Mouse (Mus musculus): ENCODE results near the gene Nhej1. TPM values are rescaled to one million over a fixed set of nuclear protein-coding genes. Genes with fewer than 3 reads are reported as not detected.

Gene Nhej1
- total RNA-seq, 1 experiment: 7.7 TPM

- no peak for TF ChIP-seq CHD2 (IDR thresholded peaks at IDR 0.05; ENCODE audit: low read depth, low read length)
- TF ChIP-seq MAFK (IDR thresholded peaks at IDR 0.05; ENCODE audit: insufficient read depth, low read depth, low read length): no peak
- no peak for TF ChIP-seq ZC3H11A (IDR thresholded peaks at IDR 0.05; ENCODE audit: borderline replicate concordance, low read depth, low read length)
- no peak for TF ChIP-seq ZNF384 (IDR thresholded peaks at IDR 0.05; ENCODE audit: low read depth, low read length)
- TF ChIP-seq HCFC1 (IDR thresholded peaks at IDR 0.05; ENCODE audit: borderline replicate concordance, insufficient read depth, low read length): no peak
- no peaks in the 10 kb centered on the region for H3K9me3 ChIP-seq (ENCODE audit: control insufficient read depth, insufficient read depth, low read depth, low read length)
- no peak overlapping the region for H3K27ac ChIP-seq (ENCODE audit: insufficient read depth, low read depth, low read length, poor library complexity, severe bottlenecking)
- no peaks in the 10 kb centered on the region for H3K36me3 ChIP-seq (ENCODE audit: control insufficient read depth, insufficient read depth, low read length, poor library complexity, severe bottlenecking)
- no peak overlapping the region for H3K9ac ChIP-seq (ENCODE audit: insufficient read depth, low read depth, low read length, poor library complexity, severe bottlenecking)
- in situ Hi-C loops (cut with MboI; ENCODE audit: low sequenced_read_pairs in 2 of 2, unreplicated experiment in 2 of 2): no loop called here
- H3K4me3 ChIP-seq (ENCODE audit: insufficient read depth in 1 of 2, low read depth in 1 of 2, low read length in 2 of 2, poor library complexity in 1 of 2, severe bottlenecking in 1 of 2): no peak overlapping the region
- peaks cover 7 to 9% of the 10 kb centered on the region in 2 experiments for H3K4me1 ChIP-seq (ENCODE audit: control insufficient read depth in 2 of 2, insufficient read depth in 2 of 2, low read length in 2 of 2, poor library complexity in 1 of 2)
- DNase-seq (ENCODE audit: low read depth, low spot score): no peak
Observed at GRCm38 (mm10) chr1:75032041-75032440, 93.0 kb downstream of the Nhej1 start.

- Histone ChIP-seq H3K4me1 (ENCODE audit: control insufficient read depth in 2 of 2, insufficient read depth in 2 of 2, low read length in 2 of 2, poor library complexity in 1 of 2) (peaks cover 3 to 4% of the 10 kb centered on the region in 2 experiments), H3K27ac (ENCODE audit: insufficient read depth, low read depth, low read length, poor library complexity, severe bottlenecking) (no peak overlapping the region; the same call in 1 of the 2 replicates), H3K9me3 (ENCODE audit: control insufficient read depth, insufficient read depth, low read depth, low read length) (no peaks in the 10 kb centered on the region), H3K9ac (ENCODE audit: insufficient read depth, low read depth, low read length, poor library complexity, severe bottlenecking) (no peak overlapping the region), H3K36me3 (ENCODE audit: control insufficient read depth, insufficient read depth, low read length, poor library complexity, severe bottlenecking) (no peaks in the 10 kb centered on the region), H3K4me3 (ENCODE audit: insufficient read depth in 1 of 2, low read depth in 1 of 2, low read length in 2 of 2, poor library complexity in 1 of 2, severe bottlenecking in 1 of 2) (no peak overlapping the region)
- DNase-seq (ENCODE audit: low read depth, low spot score): peak; percentile 43
- no peak; the same call in 1 of the 2 replicates for TF ChIP-seq CHD2 (IDR thresholded peaks at IDR 0.05; ENCODE audit: low read depth, low read length)
- TF ChIP-seq ZC3H11A (IDR thresholded peaks at IDR 0.05; ENCODE audit: borderline replicate concordance, low read depth, low read length): no peak
- no peak for TF ChIP-seq HCFC1 (IDR thresholded peaks at IDR 0.05; ENCODE audit: borderline replicate concordance, insufficient read depth, low read length)
- no peak for TF ChIP-seq ZNF384 (IDR thresholded peaks at IDR 0.05; ENCODE audit: low read depth, low read length)
- TF ChIP-seq MAFK (IDR thresholded peaks at IDR 0.05; ENCODE audit: insufficient read depth, low read depth, low read length): no peak
- in situ Hi-C loops (cut with MboI; ENCODE audit: low sequenced_read_pairs in 2 of 2, unreplicated experiment in 2 of 2): no loop called here
Observed at GRCm38 (mm10) chr1:75027061-75027779, 97.8 kb downstream of the Nhej1 start.

- in situ Hi-C loops (cut with MboI; ENCODE audit: low sequenced_read_pairs in 2 of 2, unreplicated experiment in 2 of 2): no loop called here
- Histone ChIP-seq H3K9me3 (ENCODE audit: control insufficient read depth, insufficient read depth, low read depth, low read length) (no peaks in the 10 kb centered on the region), H3K36me3 (ENCODE audit: control insufficient read depth, insufficient read depth, low read length, poor library complexity, severe bottlenecking) (no peaks in the 10 kb centered on the region), H3K9ac (ENCODE audit: insufficient read depth, low read depth, low read length, poor library complexity, severe bottlenecking) (no peak overlapping the region), H3K4me1 (ENCODE audit: control insufficient read depth in 2 of 2, insufficient read depth in 2 of 2, low read length in 2 of 2, poor library complexity in 1 of 2) (peaks cover 3 to 4% of the 10 kb centered on the region in 2 experiments; a peak in 3 of 4 replicates), H3K27ac (ENCODE audit: insufficient read depth, low read depth, low read length, poor library complexity, severe bottlenecking) (no peak overlapping the region), H3K4me3 (ENCODE audit: insufficient read depth in 1 of 2, low read depth in 1 of 2, low read length in 2 of 2, poor library complexity in 1 of 2, severe bottlenecking in 1 of 2) (no peak overlapping the region)
- no peak for DNase-seq (ENCODE audit: low read depth, low spot score)
- TF ChIP-seq ZNF384 (IDR thresholded peaks at IDR 0.05; ENCODE audit: low read depth, low read length) (no peak), CHD2 (IDR thresholded peaks at IDR 0.05; ENCODE audit: low read depth, low read length) (no peak), MAFK (IDR thresholded peaks at IDR 0.05; ENCODE audit: insufficient read depth, low read depth, low read length) (no peak), HCFC1 (IDR thresholded peaks at IDR 0.05; ENCODE audit: borderline replicate concordance, insufficient read depth, low read length) (no peak), ZC3H11A (IDR thresholded peaks at IDR 0.05; ENCODE audit: borderline replicate concordance, low read depth, low read length) (no peak)
Observed at GRCm38 (mm10) chr1:75024419-75025199, 100.4 kb downstream of the Nhej1 start.

- no peaks in the 10 kb centered on the region for H3K9me3 ChIP-seq (ENCODE audit: control insufficient read depth, insufficient read depth, low read depth, low read length)
- DNase-seq (ENCODE audit: low read depth, low spot score): no peak
- H3K4me1 ChIP-seq (ENCODE audit: control insufficient read depth in 2 of 2, insufficient read depth in 2 of 2, low read length in 2 of 2, poor library complexity in 1 of 2): peaks cover 0 to under 1% of the 10 kb centered on the region in 2 experiments; a peak in 2 of 4 replicates
- TF ChIP-seq ZC3H11A (IDR thresholded peaks at IDR 0.05; ENCODE audit: borderline replicate concordance, low read depth, low read length): no peak
- no peak for TF ChIP-seq HCFC1 (IDR thresholded peaks at IDR 0.05; ENCODE audit: borderline replicate concordance, insufficient read depth, low read length)
- H3K36me3 ChIP-seq (ENCODE audit: control insufficient read depth, insufficient read depth, low read length, poor library complexity, severe bottlenecking): no peaks in the 10 kb centered on the region
- in situ Hi-C loops (cut with MboI; ENCODE audit: low sequenced_read_pairs in 2 of 2, unreplicated experiment in 2 of 2): no loop called here
- H3K9ac ChIP-seq (ENCODE audit: insufficient read depth, low read depth, low read length, poor library complexity, severe bottlenecking): no peak overlapping the region
- H3K27ac ChIP-seq (ENCODE audit: insufficient read depth, low read depth, low read length, poor library complexity, severe bottlenecking): no peak overlapping the region
- H3K4me3 ChIP-seq (ENCODE audit: insufficient read depth in 1 of 2, low read depth in 1 of 2, low read length in 2 of 2, poor library complexity in 1 of 2, severe bottlenecking in 1 of 2): no peak overlapping the region
Observed at GRCm38 (mm10) chr1:75022216-75022615, 102.8 kb downstream of the Nhej1 start.

Measured in ES-E14 (cell line).